Mouse (Mus musculus) liver, embryonic 16.5 days (tissue): Measurements from ENCODE around the gene Med16. TPM values are rescaled to one million over a fixed set of nuclear protein-coding genes. Genes with fewer than 3 reads are reported as not detected.

ENCODE experiments used
- ATAC-seq: fragments of 200-750 bp; cut with Nextera tagmentation; 2 replicates; pipeline ENCODE4 v1.8.0; 2017; ENCODE audit warnings: low read depth, mild to moderate bottlenecking, moderate number of reproducible peaks, moderate library complexity
- H3K27ac ChIP-seq: fragments of 300-500 bp; sonication (generic); 2 replicates; pipeline ENCODE4 v1.5.1; 2014; ENCODE audit warnings: mild to moderate bottlenecking, low read length
- H3K27me3 ChIP-seq: fragments of 300-500 bp; sonication (generic); 2 replicates; pipeline ENCODE4 v1.6.1; 2014; ENCODE audit warnings: low read depth, low read length, mixed read lengths; ENCODE audit not compliant: control insufficient read depth, insufficient read depth
- H3K36me3 ChIP-seq: fragments of 300-500 bp; sonication (generic); 2 replicates; pipeline ENCODE4 v1.6.1; 2014; ENCODE audit warnings: mild to moderate bottlenecking; ENCODE audit not compliant: control insufficient read depth, insufficient read depth
- H3K4me1 ChIP-seq: fragments of 300-500 bp; sonication (generic); 2 replicates; pipeline ENCODE4 v1.6.1; 2014; ENCODE audit warnings: low read depth, low read length, mixed read lengths; ENCODE audit not compliant: control insufficient read depth
- H3K4me2 ChIP-seq: fragments of 300-500 bp; sonication (generic); 2 replicates; pipeline ENCODE4 v1.6.1; 2014; ENCODE audit warnings: low read depth, low read length, mixed read lengths
- H3K4me3 ChIP-seq: fragments of 300-500 bp; sonication (generic); 2 replicates; pipeline ENCODE4 v1.5.1; 2014; ENCODE audit warnings: low read depth, mild to moderate bottlenecking, low read length
- H3K9ac ChIP-seq: fragments of 300-500 bp; sonication (generic); 2 replicates; pipeline ENCODE4 v1.6.1; 2014; ENCODE audit warnings: low read depth, low read length
- H3K9me3 ChIP-seq: fragments of 300-500 bp; sonication (generic); replicated peaks from 2 replicates; pipeline ENCODE4 v1.6.1; 2016; ENCODE audit warnings: low read length; ENCODE audit not compliant: control insufficient read depth
- WGBS: fragments of 180-500 bp; shearing (Covaris S2); extraction: QIAGEN DNeasy Blood & Tissue Kit; methylation state at CpG from one replicate; pipeline ENCODE4 v1.1.7; 2014; ENCODE audit not compliant: insufficient replicate concordance; 5-methylcytosine and 5-hydroxymethylcytosine counted together
- polyA plus RNA-seq: library from polyadenylated mRNA; unstranded; fragments of >200 nt; fragmentation: Nextera tagmentation; extraction: Ambion mirVana; gene quantifications from 2 replicates; pipeline ENCODE4 v1.2.1, GENCODE M21; 2015

Gene Med16
- polyA plus RNA-seq, 1 experiment from 2014 or later, result 15.3 TPM

- ATAC-seq, result no peak
- peaks cover 55% of the 10 kb centered on the region for H3K4me1 ChIP-seq
Measured at GRCm38 (mm10) chr10:79928907-79929701, 20.4 kb upstream of the Med16 start.

GRCm38 (mm10) chr10:79928030-79928694 lies 19.4 kb upstream of the Med16 start:
- no peak for ATAC-seq
- Histone ChIP-seq H3K9ac (peak overlapping the region; percentile 87), H3K4me3 (peak overlapping the region; percentile 84), H3K9me3 (no peaks in the 10 kb centered on the region), H3K4me2 (peak overlapping the region; percentile 91), H3K4me1 (peaks cover 46% of the 10 kb centered on the region), H3K27me3 (peaks cover 3% of the 10 kb centered on the region; the same call in 1 of the 2 replicates), H3K36me3 (no peaks in the 10 kb centered on the region), H3K27ac (peak overlapping the region; percentile 88)
- WGBS, result 2% methylated on average over 29 of the region's 29 CpGs

More at GRCm38 (mm10) chr10:79928907-79929701, 20.4 kb upstream of the Med16 start:
- H3K9me3 ChIP-seq, result no peaks in the 10 kb centered on the region
- peak overlapping the region; percentile 84 for H3K4me3 ChIP-seq
- no peaks in the 10 kb centered on the region for H3K27me3 ChIP-seq
- H3K36me3 ChIP-seq, result no peaks in the 10 kb centered on the region
- 26% methylated on average over 8 of the region's 9 CpGs for WGBS
- peak overlapping the region; percentile 31 for H3K27ac ChIP-seq
- peak overlapping the region; percentile 32; the same call in 1 of the 2 replicates for H3K9ac ChIP-seq
- H3K4me2 ChIP-seq, result peak overlapping the region; percentile 40

GRCm38 (mm10) chr10:79927324-79928029 lies 18.8 kb upstream of the Med16 start:
- Histone ChIP-seq H3K4me3 (peak overlapping the region; percentile 84), H3K27ac (peak overlapping the region; percentile 88), H3K4me2 (peak overlapping the region; percentile 91), H3K27me3 (peaks cover 9% of the 10 kb centered on the region), H3K4me1 (peaks cover 39% of the 10 kb centered on the region), H3K9me3 (no peaks in the 10 kb centered on the region), H3K36me3 (no peaks in the 10 kb centered on the region), H3K9ac (peak overlapping the region; percentile 87)
- peak; percentile 17 for ATAC-seq
- WGBS, result under 1% methylated on average over 54 of the region's 54 CpGs

- Histone ChIP-seq H3K4me1 (peaks cover 33% of the 10 kb centered on the region), H3K9me3 (no peaks in the 10 kb centered on the region), H3K27me3 (peaks cover 17% of the 10 kb centered on the region), H3K36me3 (no peaks in the 10 kb centered on the region), H3K9ac (peak within 1 kb of the TSS; percentile 87), H3K4me3 (peak within 1 kb of the TSS; percentile 84), H3K4me2 (peak within 1 kb of the TSS; percentile 91), H3K27ac (peak within 1 kb of the TSS; percentile 88)
- peak; percentile 76 for ATAC-seq
- under 1% methylated on average over 63 of the region's 63 CpGs for whole genome bisulfite sequencing
Measured at GRCm38 (mm10) chr10:79926491-79927323, 18.0 kb upstream of the Med16 start, which contains the start of gene Arid3a. Gene Arid3a (plus strand): TSS chr10:79927043.

- peak overlapping the region; percentile 70 for H3K27ac ChIP-seq
- H3K4me1 ChIP-seq, result peaks cover 40% of the 10 kb centered on the region
- H3K4me3 ChIP-seq, result peak overlapping the region; percentile 84
- H3K27me3 ChIP-seq, result peaks cover 25% of the 10 kb centered on the region
- H3K36me3 ChIP-seq, result no peaks in the 10 kb centered on the region
- H3K4me2 ChIP-seq, result peak overlapping the region; percentile 91
- 11% methylated on average over 15 of the region's 15 CpGs for WGBS
- no peaks in the 10 kb centered on the region for H3K9me3 ChIP-seq
- no peak for ATAC-seq
- peak overlapping the region; percentile 87 for H3K9ac ChIP-seq
Measured at GRCm38 (mm10) chr10:79925785-79926490, 17.2 kb upstream of the Med16 start.

- peaks cover 32% of the 10 kb centered on the region for H3K27me3 ChIP-seq
- no peaks in the 10 kb centered on the region for H3K36me3 ChIP-seq
- no peak overlapping the region; the same call in 1 of the 2 replicates for H3K4me3 ChIP-seq
- H3K4me2 ChIP-seq, result peak overlapping the region; percentile 91
- 14% methylated on average over 29 of the region's 29 CpGs for WGBS
- H3K9me3 ChIP-seq, result no peaks in the 10 kb centered on the region
- H3K9ac ChIP-seq, result no peak overlapping the region
- peak; percentile 3; the same call in 1 of the 2 replicates for ATAC-seq
- peak overlapping the region; percentile 70; the same call in 1 of the 2 replicates for H3K27ac ChIP-seq
- H3K4me1 ChIP-seq, result peaks cover 45% of the 10 kb centered on the region
Measured at GRCm38 (mm10) chr10:79924998-79925784, 16.5 kb upstream of the Med16 start.

GRCm38 (mm10) chr10:79921572-79921971 lies 12.8 kb upstream of the Med16 start:
- H3K27me3 ChIP-seq, result peaks cover 62% of the 10 kb centered on the region
- H3K9me3 ChIP-seq, result no peaks in the 10 kb centered on the region
- H3K4me3 ChIP-seq, result peak overlapping the region; percentile 21; the same call in 1 of the 2 replicates
- H3K27ac ChIP-seq, result no peak overlapping the region
- H3K36me3 ChIP-seq, result no peaks in the 10 kb centered on the region
- peaks cover 49% of the 10 kb centered on the region for H3K4me1 ChIP-seq
- ATAC-seq, result no peak
- 9% methylated on average over 34 of the region's 34 CpGs for WGBS
- peak overlapping the region; percentile 33 for H3K4me2 ChIP-seq
- H3K9ac ChIP-seq, result no peak overlapping the region
